Mouse (Mus musculus) 416B (cell line): ENCODE measurements around the gene Lgals8.
"Not testable (repeated sequence)": the region's sequence is repeated elsewhere in the genome, so short reads cannot be mapped to it uniquely, and the experiment has no call there.

Experiments used
- DNase-seq: peaks from one replicate; pipeline ENCODE4 v3.0.0; 2011; ENCODE audit warnings: low read depth

Gene Lgals8

DNA sequence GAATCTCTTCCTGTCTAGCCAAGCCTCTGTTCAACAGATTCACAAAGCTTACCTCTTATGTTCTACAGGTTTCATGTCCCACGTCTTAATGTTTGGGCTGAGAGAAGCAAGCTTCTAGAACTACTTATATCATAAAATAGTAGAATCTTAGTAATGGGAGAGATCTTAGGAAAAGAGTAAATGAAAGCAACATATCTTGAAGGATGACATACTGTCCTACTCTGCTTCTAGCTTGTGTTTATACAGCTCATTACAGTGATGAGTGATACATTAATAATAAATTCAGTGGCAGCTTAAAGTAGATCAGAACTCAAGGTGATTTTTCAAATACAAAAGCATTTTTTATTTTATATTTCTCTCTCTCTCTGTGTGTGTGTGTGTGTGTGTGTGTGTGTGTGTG, at the start of gene Lgals8:
TSS of gene Lgals8 (minus strand) at position 101 of the 400 bp plus-strand sequence.
- DNase-seq = no peak

- no peak for DNase-seq
These were observed 46.6 kb upstream of the Lgals8 start for GRCm38 (mm10) chr13:12511189-12511965.

GRCm38 (mm10) chr13:12510032-12510431, 45.3 kb upstream of the Lgals8 start:
- DNase-seq = no peak

DNA sequence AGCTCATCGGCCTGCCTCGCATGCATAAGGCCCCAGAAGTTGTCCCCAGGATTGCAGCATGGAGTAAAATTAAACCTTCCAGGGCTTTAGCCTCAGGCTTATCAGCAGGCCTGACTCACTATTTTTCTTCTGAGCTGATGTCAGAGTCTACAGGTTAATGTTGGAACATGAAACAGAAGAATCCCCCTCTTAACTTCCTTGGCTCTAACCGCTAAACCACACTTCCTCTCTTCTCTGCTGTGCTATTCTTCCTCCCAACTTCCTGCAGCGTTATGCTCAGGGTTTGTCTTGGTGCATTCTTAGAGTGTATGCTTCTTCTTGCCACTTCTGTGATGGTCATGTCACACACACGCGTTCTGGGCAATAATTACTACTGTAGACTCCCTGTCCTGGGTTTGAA, 42.7 kb upstream of the Lgals8 start:
- DNase-seq = peak; percentile 78

DNA sequence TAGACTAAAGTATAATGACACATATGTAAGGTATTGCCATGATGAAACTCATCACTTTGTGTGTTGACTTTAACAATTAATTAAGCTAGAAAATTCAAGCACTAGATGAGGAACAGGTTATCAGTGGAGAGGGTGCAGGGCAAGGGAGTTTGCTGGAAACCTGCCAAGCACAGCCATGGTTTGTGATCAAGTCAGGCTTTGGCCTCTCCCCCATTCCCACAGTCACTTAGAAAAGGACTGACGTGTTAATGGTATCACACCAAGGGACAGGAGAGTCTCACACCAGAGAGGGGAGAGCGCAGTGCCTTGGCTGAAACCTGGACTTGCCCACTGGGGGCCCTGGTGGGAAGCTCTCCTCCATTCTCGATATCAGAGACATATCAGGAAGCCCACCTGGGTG, 40.6 kb upstream of the Lgals8 start:
- DNase-seq = no peak

DNA sequence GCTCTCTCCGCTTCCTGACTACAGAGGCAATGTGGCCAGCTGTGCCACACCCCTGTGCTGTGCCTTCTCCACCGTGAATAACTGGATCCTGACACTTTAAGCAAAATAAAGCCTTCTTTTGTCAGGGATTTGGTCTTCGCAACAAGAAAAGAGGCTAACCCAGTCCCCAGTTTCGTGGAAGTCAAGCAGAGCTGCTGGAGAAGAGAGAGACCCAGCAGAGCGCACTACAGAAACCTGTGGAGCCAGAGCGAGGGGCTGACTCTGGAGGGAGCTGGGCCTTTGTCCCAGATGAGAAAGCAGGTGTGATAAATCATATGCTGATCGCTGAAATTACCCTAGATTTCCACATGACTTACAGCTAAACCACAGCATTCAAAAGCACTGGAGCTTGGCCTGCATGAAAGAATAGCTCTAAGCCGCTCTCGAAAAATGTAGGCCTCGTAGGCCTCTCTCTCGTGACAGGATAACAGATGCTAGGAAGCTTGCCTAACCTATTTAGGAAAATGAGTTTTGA, 38.6 kb upstream of the Lgals8 start:
- DNase-seq = no peak

DNA sequence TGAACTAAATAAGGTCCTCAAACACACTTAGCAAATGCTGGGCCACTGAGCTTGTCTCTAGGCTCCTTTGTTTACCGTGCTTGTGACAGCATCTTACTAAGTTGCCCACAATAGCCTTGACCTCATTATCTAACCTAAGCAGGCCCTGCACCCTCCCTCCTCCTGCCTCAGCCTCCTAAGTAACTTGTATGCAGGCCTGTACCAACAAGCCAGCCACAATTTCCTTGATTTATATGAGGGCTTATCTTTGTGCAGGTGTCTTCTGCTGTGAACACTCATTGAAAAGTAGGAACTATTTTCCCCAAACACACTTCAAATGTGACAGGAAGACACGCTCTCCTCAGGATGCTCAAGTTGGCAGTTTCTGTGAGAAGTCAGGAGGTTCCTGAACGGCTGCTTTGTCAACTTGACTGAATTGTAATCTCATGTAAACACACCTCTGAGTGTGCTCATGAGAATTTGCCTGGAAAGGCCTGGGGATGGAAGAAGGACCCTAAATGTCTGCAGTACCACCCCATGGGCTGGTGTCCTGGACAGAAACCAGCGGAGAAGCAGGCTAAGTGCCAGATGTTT, 38.0 kb upstream of the Lgals8 start:
- DNase-seq = peak; percentile 89

GRCm38 (mm10) chr13:12499107-12499506, 34.4 kb upstream of the Lgals8 start:
- DNase-seq = no peak

DNA sequence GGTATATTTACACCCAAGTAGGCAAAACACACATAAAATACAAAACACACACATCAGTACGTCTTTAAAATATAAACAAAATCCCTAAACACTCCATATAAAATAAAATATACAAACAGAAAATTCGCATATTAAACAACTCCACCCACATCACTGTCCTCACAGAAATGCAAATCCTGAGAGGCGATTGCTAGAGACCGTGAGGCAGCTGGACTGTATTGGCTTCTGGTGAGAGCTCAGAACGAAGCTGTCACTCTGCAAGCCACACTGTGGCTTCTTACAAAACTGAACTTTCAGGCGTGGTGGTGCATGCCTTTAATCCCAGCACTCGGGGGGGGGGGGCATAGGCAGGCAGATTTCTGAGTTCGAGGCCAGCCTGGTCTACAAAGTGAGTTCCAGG, 33.1 kb upstream of the Lgals8 start:
- DNase-seq = no peak

DNA sequence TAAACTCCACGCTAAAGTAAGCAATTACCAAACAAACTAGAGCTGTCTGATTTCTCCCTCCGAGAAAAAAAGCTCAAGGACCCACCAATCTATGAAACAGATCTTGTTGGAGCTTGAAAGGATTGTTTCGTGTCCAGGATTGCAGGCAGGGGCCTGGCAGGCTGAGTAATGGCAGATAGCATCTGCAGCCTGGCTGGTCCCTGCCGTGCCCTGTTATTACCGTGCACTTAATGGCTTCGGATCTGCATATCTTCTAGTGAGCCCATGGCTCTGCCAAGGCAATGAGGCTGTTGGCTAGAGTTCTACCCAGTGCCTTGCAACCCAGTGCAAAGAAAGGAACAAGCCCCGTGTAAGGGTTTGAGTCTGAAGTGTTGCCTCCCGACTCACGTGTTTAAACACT, 30.0 kb upstream of the Lgals8 start:
- no peak for DNase-seq

DNA sequence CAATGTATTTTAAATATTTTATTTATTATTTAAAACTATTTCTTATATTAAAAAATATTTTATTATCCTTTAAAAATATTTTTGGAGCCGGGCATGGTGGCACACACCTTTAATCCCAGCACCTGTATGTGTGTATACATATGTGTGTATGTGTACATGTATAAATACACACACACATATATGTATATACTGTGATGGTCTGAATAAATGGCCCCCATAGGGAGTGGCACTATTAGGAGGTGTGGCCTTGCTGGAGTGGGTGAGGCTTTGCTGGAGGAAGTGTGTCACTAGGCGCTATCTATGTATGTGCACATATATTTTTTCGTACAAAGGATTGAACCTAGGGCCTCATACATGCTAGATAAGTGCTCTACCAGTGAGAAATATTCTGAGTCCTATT, 27.8 kb upstream of the Lgals8 start:
- DNase-seq = no peak

DNA sequence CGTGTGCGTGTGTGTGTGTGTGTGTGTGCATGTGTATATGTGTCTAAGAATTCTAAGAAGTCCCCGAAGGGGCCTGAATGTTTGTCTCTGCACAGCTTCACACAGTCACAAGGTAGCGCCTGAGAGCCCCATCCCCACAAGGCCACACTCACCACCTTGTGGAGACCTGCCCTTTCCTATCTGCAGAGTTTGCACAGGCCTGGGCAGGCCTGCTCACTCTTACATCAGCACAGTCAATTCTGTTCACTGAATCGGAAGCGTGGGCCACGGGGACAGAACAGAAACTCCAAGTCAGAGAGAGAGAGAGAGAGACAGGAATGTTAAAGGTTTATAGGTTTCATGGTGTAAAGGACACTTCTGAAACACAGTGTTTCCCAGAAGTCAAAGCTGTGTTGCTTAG, 20.9 kb upstream of the Lgals8 start:
- no peak for DNase-seq

GRCm38 (mm10) chr13:12485197-12485596, 20.5 kb upstream of the Lgals8 start:
- DNase-seq = no peak

GRCm38 (mm10) chr13:12479802-12480201, 15.1 kb upstream of the Lgals8 start:
- DNase-seq = no peak

GRCm38 (mm10) chr13:12478301-12478700, 13.6 kb upstream of the Lgals8 start:
- no peak for DNase-seq

- DNase-seq = no peak
These were observed 12.1 kb upstream of the Lgals8 start for GRCm38 (mm10) chr13:12476886-12477285.

GRCm38 (mm10) chr13:12475239-12475638, 10.5 kb upstream of the Lgals8 start:
- DNase-seq = peak; percentile 80

DNA sequence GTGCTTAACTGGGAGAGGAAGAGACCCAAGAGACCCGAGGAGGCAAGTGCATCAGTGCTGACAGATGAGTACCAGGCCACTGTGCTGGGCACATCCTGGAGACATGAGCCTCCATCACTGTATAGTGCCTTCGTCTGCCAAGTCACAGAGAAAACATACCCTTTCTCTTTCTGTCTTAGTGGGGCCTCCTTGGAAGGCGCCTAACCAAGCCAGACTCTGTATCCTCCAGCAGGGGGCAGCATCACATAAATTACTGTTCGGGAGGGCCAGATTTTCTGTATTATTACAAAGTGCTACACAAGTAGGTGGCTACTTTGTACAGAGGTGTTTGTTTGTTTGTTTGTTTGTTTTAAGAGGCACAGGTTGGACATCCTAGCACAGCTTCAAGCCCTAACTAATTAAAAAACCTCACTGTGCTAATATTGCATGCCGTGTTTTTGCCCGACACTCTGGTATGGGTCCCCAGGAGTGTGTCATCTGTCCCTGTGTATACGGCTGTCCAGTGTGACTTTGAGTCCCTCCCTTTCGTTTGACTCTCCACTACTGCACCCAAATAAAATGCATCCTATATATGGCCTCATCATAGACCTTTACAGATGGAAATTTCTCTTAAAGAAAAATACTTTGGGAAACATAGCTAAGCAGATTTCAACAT, 9.1 kb upstream of the Lgals8 start:
- DNase-seq = peak; percentile 78

DNA sequence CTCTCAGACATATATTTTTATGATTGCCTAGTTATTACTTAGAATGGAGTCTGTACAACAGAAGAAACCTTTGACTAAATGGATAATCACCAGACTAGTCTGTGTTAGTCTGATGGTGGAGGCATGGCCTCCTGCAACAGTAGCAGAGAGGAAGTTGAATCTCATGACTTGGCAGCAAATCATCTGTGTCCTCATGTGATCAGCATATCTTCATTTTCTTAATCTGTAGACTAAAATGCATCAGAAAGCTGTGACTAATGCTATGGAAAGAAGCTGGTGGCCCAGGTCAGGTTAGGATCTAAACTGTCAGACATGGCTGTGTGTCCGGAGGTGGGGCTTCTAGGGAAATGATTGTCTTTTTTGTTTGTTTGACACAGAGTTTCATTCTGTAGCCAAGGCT, 3.7 kb upstream of the Lgals8 start:
- DNase-seq = peak; percentile 81

- DNase-seq = not testable (repeated sequence)
These were observed 585 bp downstream of the Lgals8 start for GRCm38 (mm10) chr13:12464159-12464558.

- DNase-seq = no peak
These were observed 2.1 kb downstream of the Lgals8 start for GRCm38 (mm10) chr13:12462623-12463022.

GRCm38 (mm10) chr13:12461730-12462119, 3.0 kb downstream of the Lgals8 start:
- DNase-seq = no peak
